Mouse (Mus musculus): Measurements from ENCODE around the gene Alox12.

Gene Alox12

GRCm38 (mm10) chr11:70220731-70221602 lies 34.2 kb downstream of the Alox12 start, which contains the start of gene Slc16a13:
Gene Slc16a13, minus strand, starts transcription at chr11:70221064.
- DNase-seq: peak; percentile 98 to 99

GRCm38 (mm10) chr11:70220323-70220722 lies 34.8 kb downstream of the Alox12 start:
- DNase-seq: peak; percentile 69 to 72

- no peak for DNase-seq
Measured at GRCm38 (mm10) chr11:70219873-70220272, 35.3 kb downstream of the Alox12 start.

DNA sequence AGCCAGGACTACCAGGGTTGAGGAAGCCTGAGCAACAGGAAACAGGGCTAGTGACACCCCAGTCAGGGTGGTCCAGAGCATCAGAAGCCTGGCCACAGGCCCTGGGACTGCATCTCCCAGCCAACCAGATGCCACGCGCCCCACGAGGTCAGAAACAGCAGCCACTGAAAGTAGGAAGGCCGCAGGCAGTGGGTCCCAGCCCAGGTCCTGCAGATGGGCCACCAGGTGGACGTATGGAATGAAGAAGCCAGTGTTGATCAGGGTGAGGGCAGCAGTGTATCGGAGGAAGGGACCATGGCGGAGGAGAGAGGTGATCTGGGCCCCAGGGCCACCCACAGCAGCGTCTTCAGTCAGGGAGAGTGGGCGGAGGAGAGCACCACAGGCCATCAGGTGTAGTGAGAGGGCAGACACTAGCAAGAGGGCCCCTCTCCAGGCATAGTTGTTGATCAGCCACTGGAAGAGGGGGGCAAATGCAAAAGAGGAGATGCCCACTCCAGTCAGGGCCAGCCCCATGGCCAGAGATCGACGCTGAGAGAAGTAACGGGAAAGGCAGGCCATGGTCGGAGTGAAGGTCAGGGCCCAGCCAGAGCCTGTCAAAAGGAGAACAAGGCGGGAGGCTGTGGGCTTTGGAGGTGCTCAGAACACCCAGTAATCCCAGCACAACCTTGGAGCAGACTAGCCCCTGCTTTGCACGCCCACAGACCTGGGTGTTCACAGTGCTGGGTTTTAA lies 36.2 kb downstream of the Alox12 start:
- peak in 1 of 2 experiments; percentile 25 for DNase-seq

- DNase-seq: no peak
Measured at GRCm38 (mm10) chr11:70218039-70218438, 37.1 kb downstream of the Alox12 start.

DNA sequence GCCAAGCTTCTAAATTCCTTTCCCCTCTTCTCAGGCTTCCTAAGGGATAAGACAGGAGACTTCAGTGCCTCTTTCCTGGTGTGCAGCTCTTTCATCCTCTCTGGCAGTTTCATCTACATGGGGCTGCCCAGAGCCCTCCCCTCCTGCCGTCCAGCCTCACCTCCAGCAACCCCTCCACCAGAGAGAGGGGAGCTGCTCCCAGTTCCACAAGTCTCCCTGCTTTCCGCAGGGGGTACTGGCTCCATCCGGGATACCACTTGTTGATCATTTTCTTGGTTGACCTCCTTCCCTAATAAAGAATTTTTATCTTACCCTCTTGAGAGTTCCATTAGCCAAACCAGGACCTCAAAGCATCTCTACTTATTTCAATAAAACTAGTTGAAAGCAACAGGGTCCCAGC lies 39.0 kb downstream of the Alox12 start:
- no peak for DNase-seq

GRCm38 (mm10) chr11:70215301-70215700 lies 39.9 kb downstream of the Alox12 start:
- DNase-seq: no peak

GRCm38 (mm10) chr11:70214856-70215209 lies 40.3 kb downstream of the Alox12 start:
- DNase-seq: peak in 1 of 2 experiments; percentile 56

- DNase-seq: peak; percentile 68 to 72
Measured at GRCm38 (mm10) chr11:70214191-70214855, 40.8 kb downstream of the Alox12 start.

GRCm38 (mm10) chr11:70213736-70214135 lies 41.4 kb downstream of the Alox12 start:
- DNase-seq: peak; percentile 78 to 79

DNA sequence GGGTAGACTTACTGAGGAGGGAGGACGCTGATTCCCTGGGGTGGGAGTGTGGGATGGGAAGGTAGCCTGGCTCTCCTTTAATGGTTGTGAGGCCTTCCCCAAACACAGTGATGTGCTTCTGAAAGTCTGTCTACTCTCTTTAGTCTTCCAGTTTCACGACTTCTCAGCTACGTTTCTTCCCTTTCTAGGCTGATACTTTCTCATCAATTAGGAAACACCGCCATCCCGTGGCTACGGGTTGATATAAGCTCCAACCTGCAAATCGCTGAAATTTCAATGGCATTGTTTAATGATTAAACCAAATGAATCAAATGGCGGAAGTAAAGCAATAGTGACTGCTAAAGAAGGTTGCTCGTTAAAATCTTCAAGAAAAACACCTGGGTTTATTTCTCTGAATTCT lies 42.3 kb downstream of the Alox12 start:
- DNase-seq: peak; percentile 88

DNA sequence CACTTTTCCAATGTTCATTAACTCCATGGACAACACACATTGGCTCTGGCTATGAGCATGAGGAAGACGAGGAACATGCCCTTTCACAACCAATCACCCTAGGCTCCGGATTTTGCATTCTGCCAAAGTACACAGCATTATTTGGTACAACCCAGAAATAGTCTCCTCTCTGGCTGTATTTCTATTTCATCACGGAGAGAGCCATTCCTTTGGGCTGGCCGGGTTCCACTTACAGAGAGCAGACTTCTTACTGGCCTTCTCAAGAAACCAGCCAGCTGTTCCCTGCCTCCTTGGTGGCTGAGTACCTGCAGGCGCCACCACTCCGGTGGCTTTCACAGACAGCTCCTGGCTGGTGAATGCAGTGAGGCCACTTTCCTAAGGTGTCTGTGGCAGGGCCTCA lies 42.7 kb downstream of the Alox12 start, which contains the start of gene Slc16a11:
Gene Slc16a11, plus strand, starts transcription at position 330 of the 400 bp plus-strand sequence.
- DNase-seq: peak in 1 of 2 experiments; percentile 50

- no peak for DNase-seq
Measured at GRCm38 (mm10) chr11:70211972-70212371, 43.2 kb downstream of the Alox12 start.

DNA sequence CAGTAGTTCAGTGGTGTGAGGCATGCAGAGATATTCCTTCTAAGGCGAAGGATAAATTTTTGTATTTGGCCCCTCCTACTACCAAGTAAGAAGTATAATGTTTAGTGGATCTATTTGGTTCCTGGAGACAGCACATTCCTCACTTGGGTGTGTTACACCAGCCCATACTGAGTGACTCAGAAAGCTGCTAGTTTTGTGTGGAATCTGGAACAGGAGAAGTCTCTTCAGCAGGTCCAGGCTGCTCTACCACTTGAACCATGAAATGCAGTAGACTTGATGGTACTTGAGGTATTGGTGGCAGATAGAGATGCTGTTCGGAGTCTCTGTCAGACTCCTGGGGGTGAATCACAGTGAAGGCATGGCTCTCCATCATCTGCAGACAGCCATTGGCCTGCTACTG lies 44.5 kb downstream of the Alox12 start:
- no peak for DNase-seq

- DNase-seq: no peak
Measured at GRCm38 (mm10) chr11:70208778-70209388, 46.3 kb downstream of the Alox12 start.

DNA sequence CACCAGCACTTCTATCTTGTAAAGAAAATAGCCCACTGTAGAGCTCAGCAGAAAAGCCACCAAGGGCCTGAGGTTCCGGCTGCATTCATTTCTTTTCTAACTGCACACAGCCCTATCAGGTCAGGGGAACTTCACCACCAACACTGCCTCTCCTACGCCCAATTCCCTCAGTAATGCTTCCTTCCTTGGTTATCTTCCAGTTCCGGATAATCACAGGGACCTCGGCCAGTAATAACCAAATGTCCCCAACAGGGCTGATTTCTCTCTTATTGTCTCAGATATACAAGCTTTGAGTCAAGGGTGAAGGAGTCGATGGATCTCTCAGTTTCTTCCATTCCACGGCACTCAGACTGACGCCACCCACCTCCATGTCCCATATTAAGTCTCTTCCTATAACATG lies 47.9 kb downstream of the Alox12 start:
- no peak for DNase-seq

GRCm38 (mm10) chr11:70206801-70207200 lies 48.4 kb downstream of the Alox12 start:
- no peak for DNase-seq

DNA sequence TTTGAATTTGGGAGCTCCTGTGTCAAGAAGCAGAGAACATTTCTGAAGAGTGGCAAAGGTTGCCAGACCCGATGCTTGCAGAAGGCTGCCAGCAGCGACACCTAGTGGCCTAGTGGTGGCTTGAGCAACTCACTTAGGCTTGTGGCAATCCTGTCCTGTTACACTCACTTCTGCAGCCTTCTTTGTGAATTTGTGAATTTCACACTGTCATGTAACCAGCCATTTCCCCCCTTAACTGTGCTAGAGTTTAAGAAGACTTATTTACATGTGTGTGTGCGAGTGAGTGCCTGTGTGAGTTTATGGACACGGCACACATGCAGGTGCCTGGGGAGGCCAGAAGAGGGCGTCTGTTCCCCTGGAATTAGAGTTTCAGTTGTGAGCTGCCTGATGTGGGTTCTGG lies 53.5 kb downstream of the Alox12 start:
- peak; percentile 93 to 96 for DNase-seq

DNA sequence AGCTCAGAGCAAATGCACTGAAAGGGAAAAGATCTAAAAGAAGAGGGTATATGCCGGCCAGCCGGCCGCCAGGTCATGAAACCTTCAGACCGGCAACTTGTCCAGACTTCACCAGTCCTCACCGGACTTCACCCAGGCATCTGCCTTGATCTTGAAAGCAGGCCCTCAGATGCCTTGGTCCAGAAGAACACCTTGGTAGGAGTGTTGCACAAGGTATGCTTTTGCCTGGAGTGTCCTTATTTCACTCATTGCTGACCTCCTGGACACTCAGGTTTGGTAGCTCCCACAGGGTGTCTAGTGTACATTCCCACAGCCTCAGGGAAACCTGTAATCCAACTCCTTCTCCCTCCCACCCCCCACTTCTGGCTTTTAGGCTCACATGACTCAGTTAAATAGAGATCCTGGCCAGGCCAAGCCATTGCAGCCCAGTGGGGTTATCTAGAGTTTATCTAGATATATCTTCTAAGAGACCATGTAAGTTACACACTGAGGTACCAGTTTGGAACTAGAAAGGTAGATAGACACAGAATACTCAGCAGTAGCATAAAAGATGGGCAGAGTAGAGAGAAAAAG lies 55.0 kb downstream of the Alox12 start:
- no peak for DNase-seq

DNA sequence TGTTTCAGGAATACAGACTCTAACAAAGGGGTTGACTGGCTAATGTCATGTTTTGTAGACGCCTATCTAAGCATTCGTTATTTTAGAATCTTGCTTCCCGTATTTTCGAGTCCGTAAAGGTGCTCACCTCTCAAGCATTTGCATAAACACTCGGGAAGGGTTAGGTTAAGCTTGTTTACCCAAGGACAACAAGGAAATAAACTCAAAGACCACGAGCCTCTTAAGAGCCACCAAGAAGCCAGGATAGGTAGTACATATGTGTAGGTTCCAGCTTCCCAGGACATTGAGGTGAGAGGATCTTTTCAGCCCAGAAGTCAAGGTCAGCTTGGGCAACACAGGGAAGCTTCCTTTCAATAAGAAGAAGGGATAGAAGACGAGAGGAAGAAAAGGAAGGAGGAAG lies 56.0 kb downstream of the Alox12 start:
- no peak for DNase-seq

- no peak for DNase-seq
Measured at GRCm38 (mm10) chr11:70198332-70198731, 56.8 kb downstream of the Alox12 start.
